Mouse (Mus musculus): ENCODE results near the gene Xpa.

DNA sequence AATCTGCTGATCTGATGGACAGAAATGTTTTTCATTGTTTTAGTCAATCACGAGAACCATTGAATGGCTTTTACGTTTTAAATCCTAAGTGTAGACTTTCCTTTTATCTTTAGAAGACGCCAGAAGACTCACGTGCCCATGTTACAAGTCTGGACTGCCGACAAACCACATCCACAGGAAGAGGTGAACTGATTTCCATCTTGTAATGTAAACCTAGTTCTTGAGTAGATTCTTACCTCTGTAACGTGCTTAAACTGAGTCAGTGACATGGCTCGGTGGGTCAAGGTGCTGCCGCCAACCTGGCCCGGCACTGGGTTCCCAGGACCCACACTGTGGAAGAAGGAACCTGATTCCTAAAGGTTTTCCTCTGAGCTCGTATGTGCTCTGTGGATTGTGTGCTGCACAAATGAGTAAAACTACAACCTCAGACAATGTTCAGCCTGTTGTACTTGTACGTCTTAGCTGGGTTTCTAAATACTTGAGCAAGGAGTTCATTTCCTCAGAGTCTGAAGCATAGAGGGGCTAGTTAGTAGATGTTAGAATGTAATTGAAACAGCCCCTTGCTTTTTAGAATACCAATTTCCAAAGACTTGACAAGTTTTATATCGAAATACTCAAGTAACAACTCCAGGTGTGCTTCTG lies 44.1 kb downstream of the Xpa start:
- no peak for TF ChIP-seq CTCF (IDR thresholded peaks at IDR 0.05; ENCODE audit: low read depth, low read length)
- TF ChIP-seq POLR2A (IDR thresholded peaks at IDR 0.05; ENCODE audit: insufficient read depth, low read length) = no peak
